Mouse (Mus musculus) gastrocnemius, postnatal 25 days (tissue): ENCODE data around the gene Zmynd8. TPM values are rescaled to one million over a fixed set of nuclear protein-coding genes. Genes with fewer than 3 reads are reported as not detected.

Source experiments
- DNase-seq: peaks from one replicate; pipeline ENCODE4 v3.0.0; 2022
- total RNA-seq, 2 experiments: library from RNA; stranded (reverse); gene quantifications; 1 replicate in 1 of 2; 2 replicates in 1 of 2; pipeline ENCODE4 v1.2.3; 2021

Gene Zmynd8
- total RNA-seq, 2 experiments from 2014 or later: 17.1 to 18.4 TPM

DNA sequence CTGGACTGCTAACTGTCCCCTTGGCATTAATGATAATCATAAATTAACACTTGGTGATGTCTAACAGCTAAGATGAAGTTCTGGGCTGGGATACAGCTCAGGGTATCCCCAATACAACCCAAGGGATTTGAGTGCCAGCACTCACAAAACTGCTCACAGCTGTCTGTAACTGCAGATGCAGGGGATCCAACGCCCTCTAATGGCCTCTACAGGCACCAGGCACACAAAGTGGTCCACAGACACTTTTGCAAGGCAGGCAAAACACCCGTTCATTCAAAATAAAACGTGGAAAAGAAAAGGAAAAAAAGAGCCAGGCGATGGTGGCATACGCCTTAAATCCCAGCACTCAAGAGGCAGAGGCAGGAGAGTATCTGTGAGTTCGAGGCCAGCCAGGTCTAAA is 658 bp upstream of the Zmynd8 start:
- DNase-seq: no peak

DNA sequence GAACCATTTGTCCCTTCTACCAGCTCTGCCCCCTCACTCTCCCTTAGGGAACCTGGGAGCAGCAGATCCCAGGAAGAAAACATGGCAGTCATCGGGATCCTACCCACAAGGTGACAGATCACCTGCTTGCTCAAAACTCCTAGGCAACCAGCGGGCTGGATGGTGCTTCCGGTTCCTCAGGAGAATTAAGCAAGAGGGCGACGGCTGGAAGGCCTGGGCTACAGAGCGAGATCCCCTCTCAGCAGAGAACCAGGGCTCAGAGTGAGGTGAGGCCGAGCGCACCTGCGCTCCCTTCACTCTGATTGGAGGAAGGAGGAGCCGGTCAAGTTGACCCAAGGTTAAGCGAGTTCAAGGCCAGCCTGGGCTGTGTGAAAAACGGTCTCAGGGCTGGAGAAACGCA is 2.6 kb downstream of the Zmynd8 start:
- DNase-seq: no peak

DNA sequence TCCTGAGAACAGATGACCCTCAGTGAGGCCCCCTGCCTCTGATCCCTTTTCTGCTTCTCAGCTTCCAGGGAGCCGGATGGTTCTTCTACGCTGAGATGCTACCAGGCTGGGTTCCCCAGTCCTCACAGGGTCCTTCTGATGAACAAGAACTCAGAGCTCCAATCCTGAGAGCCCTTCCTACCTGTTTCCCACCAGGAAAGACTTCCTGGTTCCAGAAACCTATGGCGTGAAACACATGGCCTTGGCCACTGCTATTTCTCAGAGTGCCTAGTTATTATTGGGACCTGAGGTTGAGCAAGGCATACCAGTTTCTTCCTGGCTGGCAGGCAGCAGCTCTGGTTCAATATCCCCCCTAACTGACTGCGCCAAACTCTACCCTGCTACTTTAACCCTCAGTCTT is 3.1 kb downstream of the Zmynd8 start:
- no peak for DNase-seq

DNA sequence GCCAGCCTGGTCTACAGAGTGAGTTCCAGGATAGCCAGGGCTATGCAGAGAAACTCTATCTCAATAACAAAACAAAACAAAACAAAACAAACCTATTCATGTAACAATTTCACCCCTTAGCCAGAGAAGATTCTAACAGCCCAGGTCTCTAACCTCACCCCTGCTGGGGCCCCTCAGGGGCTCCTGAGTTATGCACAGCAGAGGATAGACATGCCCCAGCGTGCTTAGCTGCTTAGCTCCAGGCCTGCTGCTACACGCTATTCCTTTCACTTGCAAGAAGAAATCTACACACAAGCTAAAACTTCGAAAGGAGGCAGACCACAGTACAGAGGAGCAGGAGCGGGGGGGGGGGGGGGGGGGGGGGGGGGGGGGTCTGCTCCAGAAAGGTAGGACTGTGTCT is 4.3 kb downstream of the Zmynd8 start:
- no peak for DNase-seq

DNA sequence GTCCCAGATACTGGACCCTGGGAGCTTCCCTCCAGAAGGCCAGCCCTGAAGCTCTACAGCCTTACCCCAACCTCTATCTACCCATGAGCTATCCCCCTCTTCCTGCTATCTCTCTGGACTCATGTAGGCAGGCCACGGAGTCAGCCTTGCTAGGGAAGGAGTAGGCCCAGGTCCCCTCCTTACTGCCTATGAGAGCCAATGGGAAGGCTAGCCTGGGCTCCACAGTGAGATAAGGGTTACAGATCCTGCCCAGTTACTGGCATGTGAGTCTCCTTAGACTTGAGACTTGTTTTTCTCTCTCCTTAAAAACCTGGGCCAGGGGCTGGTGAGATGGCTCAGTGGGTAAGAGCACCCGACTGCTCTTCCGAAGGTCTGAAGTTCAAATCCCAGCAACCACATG is 5.6 kb downstream of the Zmynd8 start:
- DNase-seq: no peak

DNA sequence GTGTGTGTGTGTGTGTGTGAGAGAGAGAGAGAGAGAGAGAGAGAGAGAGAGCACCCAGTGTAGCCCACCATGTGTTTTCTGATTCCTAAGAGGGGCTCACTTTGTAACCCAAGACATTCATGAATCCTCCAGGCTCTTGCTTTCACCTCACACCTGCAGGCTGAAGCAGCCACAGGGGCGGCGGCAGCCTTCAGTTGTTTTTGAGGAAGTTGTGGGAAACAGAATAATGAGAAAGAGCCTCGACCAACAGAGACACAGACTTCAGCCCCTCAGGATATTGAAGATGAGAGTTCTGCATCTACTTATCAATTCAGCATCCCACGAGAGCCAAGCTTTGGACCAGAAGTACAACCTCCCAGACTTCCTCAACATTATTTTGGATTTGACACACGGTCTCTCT is 6.2 kb downstream of the Zmynd8 start:
- no peak for DNase-seq

DNA sequence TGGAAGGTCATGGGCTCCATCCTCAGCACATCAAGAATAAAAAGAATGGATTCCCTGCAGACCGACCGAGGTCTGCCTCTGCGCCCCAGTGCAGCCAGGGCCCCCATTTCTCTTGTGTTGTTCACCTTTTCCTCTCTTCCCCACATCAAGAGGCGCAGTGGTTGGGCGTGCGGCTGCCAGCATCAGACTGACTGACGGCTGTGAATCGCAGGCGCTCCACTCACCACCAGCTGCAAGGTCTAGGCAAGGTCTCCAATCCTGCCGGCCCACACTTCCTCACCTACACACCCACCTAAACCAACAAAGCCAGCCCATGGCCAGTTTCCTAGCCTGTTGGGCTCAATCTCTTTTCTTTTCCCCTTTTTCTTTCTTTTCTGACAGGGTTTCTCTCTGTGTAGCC is 8.4 kb downstream of the Zmynd8 start:
- no peak for DNase-seq

DNA sequence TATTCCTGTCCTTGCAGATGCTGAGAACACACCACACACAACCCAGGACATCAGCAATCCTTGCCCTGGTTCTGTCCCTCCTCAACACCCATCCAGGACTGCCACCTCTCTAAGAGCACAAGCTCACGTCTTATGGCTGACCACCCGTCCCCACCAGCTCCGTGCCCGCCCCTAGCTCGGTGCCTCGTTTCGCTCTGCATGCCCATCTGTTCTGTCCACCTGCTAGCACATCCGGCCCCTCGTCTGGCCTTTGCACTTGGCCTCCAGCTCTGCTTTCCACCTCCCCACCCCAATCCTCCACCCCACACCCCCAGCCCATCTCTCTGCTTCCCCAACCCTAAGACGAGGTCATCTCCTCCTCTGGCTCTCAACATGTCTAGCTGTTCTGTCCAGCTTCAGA is 8.9 kb downstream of the Zmynd8 start:
- DNase-seq: no peak

DNA sequence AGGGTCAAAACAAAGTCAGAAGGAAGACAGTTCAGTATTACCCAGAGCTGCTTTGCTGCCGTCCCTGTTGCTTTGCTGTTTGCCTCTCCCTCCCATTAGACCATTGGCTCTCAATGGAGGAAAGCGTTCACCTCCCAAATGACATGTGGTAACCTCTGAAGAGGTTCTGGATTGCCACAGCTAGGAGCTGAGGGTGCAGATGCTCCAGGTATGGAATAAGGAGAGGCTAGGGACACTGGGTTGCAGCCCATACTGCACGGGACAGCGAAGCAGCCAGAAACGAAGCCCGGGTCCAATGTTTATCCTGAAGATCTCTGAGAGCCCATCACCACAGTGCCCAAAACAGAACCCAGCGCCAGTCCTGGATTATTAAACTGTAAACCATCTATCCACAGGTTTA is 9.6 kb downstream of the Zmynd8 start:
- no peak for DNase-seq

DNA sequence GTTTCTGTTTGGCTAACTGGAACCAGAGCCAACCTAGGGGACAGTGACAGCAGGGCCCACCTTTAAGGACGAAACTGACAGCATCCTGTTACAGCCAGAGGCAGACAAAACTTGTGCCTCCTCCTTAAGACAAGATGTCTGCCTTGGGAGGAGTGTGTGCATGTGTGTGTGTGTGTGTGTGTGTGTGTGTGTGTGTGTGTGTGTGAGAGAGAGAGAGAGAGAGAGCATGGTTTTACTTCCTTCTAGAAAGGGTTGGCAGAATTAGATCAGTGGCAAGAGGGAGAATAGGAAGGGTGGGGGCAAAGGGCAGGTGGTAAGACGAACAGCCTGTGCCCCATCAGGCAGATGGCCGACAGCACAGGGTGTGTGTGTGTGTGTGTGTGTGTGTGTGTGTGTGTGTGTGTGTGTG is 10.0 kb downstream of the Zmynd8 start:
- no peak for DNase-seq

DNA sequence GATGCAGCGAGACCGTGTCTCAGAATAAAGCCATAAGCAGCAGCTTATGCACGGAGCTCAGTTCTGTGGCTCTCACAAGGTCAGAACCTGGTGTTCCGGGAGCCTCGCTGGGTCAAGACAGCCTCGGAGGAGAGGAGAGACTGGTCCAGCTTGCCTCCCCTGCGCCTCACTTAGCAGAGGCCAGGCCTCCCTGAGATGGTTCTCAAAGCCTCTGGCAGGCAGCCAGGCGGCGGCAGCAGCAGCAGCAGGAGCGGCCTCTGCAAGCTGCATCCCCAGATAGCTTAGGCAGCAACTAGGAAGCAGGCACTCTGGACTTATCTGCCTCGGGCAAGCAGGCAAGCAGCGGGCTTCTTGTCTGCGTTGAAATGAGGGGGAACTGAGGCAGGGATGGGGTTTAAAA is 10.4 kb downstream of the Zmynd8 start:
- DNase-seq: peak; percentile 64

DNA sequence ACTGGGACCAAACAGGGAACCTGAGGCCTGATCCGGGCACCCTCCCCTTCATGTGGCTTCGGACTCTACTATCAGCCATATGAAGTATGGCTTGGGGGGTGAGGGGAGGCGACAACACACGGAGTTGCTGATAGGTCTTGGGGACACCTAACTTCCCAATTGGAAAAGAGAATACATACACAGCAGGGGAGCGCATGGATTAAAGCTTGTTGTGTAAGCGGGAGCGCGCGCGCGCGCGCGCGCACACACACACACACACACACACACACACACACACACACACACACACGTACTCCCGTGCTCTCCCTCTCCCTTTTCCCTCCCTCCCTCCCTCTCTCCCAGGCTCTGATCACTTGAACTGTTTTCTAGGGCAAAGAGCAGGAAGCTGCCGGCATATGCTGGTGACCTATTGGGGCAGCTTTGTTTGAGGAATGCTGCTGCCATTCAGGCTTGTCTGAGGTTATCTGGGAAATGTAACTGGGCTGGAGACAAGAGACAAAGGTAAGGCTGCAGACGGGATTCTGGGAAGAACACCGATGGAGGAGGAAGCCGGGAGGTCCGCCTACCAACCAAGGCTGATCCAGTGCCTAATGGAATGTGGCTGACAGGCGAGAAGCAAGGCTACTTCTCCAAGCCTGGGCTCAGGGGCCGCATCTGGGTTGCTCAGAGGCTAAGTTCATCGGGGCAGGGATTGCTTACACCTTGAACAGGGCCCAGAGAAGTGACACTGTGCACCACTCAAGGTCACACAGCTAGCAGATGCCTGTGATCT is 11.8 kb downstream of the Zmynd8 start:
- peak; percentile 35 for DNase-seq

DNA sequence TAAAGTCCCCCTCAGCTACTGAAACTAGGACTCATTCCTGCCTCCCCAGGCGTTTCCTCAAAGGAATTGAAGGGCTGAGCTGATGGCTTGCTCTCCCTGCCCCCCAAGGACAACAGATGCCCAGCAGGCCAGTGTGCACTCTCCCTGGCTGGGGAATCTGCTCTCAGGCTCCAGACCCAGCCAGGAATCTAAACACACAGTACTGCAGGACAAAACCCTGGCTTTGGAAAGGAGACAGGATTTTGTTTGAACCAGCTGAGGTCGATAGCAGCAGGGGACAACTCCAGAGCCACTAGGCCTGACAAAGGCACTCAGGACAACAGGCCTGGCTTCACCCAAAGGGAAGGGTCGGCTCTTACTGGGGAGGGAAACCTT is 12.3 kb downstream of the Zmynd8 start:
- no peak for DNase-seq

DNA sequence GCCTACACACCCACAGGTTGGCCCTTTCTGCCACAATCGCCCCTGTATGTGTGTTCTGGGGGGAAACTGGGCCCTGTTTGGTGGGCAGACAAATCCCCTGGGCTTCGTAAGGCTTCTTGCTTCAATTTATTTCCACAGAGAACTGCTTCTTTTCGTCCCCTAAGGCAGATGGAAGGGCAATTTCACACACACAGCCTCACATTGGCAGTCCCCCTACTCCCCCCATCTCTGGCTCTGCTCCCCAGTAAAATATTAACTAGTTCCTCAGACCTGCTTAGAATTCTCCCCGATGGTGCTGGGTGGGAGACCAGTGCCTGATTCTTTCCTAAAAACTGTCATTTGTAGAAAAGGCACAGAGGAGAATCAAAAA is 12.9 kb downstream of the Zmynd8 start:
- no peak for DNase-seq

DNA sequence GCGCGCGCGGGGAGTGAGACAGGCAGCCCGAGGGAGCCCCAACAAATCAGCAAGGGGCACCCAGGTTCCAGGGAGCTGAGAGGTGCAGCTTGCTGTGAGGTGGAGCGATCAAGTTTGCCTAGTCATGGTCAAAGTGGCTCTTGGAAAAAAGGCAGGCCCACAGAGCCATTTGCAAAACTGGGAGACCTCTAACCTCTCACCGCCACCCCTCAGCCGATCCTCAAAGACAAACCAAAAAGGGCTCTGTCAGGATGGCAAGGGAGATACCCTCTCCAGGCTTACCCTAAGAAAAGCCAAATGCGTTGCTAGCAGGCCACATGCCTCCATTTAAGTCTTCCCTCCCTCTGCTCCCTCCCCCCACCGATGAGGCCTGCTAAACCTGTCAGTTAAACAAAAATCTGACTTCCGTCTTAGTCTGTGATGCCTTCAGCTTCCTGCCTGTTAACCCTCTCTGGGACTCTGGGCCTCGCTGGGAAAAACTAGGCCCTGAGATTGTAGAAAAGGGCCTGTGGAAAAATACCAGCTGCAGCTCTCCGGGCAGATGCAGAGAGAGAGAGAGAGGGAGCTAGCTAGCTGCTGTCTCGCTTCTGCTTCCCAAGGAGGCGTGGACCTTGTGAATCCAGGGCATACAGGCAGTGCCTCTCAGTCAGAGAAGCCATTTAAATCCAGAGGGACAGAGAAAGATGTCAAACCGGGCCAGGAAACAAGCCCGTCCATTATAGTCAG is 13.4 kb downstream of the Zmynd8 start:
- peak; percentile 71 for DNase-seq

DNA sequence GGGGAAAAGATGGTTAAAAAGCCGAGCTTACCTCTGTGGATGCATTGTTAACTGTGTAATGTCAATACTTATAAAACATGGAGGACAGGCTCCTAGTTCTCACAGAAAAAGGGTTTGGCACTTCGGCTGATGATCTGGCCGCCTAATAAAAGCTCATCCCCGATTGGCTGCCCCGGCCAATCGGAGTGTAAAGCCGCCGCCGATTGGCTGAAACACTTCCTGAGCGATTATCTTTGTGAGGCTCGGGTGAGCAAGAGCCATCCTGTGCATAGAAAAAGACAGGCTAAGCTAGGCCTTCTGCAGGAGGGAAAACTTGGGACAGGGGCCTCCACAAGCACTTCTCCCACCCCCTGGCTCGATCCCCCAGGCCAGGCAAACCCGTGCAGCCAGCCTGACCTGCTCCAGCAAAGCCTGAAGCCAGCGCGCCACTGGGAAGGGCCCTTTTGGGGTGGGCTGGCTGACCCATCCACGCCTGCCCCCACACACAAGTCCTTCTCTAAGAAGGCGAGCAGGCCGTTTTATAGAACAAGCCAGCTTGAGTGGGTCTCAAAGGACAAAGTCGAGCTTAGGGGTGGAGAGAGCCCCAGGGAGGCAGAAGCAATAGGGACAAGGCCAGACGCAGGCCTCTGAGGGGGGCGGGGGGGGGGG is 14.1 kb downstream of the Zmynd8 start:
- DNase-seq: peak; percentile 95

DNA sequence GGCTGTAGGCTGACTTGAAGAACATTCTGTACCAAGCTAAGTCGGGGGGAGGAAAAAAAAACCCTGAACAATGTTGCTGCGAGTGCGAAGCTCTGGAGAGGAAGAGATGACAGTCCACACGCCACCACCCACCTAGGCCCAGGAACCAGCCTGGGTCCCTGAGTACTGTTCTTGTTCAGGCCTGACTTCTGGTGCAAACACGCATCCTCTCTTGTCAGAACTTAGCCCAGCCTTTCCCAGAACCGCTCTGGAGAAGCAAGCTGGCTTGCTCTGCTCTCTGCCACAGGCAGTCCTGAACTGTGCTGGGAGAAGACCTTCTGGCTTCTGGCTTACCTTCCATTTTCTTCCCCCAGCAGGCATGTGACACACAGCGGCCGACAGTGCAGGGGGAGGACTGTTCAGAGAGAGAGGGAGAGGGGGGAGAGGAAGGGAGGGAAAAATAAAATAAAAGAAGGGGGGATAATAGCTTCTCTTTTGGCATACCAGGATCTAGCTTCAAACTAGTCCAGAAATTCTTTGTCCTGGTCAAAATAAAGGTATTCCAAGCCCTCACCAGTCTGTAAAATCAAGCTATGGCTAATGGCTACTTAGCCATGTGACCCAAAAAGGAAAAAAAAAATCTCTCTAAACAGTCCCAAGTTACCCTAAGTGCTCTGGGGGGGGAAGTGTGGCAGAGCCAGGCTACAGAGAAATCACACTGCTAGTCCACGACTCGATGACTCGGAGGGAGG is 14.8 kb downstream of the Zmynd8 start:
- DNase-seq: peak; percentile 76

DNA sequence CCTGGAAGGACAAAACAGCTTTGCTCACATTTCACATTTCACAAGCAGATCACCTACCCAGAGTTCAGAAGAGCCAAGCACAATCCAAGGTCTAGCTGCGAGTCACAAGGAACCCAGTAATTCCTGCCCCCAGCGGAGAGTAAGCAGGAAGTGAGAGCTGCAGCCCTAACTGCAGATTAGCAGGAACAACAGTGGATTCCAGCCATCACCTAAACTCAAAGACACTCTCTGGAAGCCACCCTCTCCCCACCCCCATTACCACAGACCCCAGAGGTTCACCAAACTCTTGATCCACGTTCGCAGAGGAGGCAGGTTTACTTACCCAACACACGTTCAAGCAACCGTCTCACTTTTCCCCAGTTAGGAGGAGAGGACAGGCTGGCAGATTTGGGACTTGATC is 15.8 kb downstream of the Zmynd8 start:
- no peak for DNase-seq

DNA sequence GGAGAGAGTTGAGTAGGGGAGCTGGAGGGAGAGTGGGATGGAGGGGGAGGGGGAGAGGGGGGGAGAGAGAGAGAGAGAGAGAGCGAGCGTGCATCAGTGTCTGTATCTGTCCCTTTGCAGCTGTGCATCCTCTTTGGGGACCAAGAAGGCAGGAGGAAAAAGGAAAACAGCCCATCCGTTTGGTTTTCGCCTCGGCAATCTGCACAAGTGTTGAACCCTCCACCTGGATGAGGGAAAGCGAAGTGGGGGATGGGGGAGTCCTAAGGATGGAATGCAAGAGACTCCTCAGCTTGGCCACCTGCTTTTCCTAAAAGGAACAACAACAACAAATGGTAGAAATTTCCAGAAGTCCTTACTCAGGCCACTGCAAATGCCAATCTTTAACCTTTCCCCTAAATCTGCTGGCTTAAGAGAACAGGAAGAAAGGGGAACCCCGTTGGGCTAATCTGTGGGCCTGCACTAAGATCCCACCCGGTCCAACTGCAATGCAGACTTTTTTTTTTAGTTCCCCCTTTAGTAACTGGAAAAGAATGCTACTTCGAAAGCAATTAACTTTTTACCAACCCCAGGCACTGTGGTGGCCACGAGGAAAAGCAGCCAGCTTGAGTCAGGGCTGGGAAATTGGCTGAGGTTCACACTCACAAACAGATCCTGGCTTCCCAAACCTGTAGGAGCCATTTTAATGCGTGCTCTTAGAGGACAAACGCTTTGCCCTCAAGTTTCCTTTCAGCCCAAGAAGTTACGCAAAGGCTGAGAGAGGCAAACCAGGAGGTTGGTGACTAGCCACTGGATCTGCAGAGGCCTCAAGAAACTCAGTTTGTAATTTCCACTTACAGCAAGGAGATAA is 17.0 kb downstream of the Zmynd8 start:
- DNase-seq: peak; percentile 40

DNA sequence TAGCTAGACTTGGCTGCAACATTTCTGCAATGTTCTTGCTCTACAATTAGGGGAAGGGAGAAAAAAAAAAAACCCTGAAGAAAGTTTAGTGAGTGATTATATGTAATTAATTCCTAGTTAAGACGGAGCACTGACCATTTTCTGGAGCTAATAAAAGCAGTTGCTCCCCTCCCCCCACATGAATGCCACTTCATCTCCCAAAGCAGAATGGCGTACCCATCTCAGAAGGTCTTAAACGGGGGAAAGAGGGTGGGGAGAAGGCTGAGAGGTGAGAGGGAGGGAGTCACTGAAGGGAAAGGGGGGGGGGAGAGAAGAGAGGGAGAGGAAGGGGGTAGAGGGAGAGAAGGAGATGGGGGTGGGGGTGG is 17.6 kb downstream of the Zmynd8 start:
- DNase-seq: no peak

DNA sequence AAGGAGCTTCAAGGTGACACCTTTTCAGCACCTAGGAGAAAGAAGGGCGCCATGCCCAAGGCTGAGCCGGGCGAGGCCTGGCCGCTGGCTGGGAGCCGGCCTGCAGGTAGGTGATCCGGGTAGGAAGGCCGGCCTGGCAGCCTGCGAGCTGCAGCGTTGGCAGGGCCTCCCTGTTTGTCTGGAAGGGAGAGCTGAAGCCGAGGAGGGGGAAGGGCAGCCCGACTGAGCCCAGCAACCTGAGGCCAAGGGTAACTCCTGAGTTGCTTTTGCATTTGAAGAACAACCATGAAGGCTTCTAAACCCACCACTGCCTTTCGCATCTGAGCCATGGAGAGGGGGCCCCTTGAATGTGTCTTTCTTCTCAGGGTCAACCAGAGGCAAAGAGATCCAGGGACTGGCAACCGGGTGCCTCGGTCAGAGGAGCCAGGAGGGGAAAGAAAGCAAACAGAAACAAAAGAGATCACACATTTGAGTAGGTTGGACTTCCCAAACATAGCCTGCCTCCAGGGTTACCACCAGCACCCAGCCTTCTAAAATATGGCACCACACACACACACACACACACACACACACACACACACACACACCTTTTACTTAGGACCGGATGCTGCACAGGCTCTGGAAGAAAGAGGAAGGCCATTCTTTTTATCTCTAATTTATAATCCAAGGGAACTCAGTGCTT is 18.2 kb downstream of the Zmynd8 start:
- peak; percentile 88 for DNase-seq
